Mouse (Mus musculus) liver, embryonic 11.5 days (tissue): ENCODE results near the gene Slc44a5. TPM values are rescaled to one million over a fixed set of nuclear protein-coding genes. Genes with fewer than 3 reads are reported as not detected.

Experiments used
- ATAC-seq: fragments of 200-750 bp; cut with Nextera tagmentation; replicated peaks from 2 replicates; pipeline ENCODE4 v1.8.0; 2017; ENCODE audit warnings: moderate number of reproducible peaks, mild to moderate bottlenecking, moderate TSS enrichment, moderate library complexity; ENCODE audit not compliant: low FRiP score
- DNase-seq: peaks from one replicate; pipeline ENCODE4 v3.0.0-alpha.2; 2017; ENCODE audit warnings: low spot score
- H3K27ac ChIP-seq: fragments of 300-500 bp; sonication (generic); 2 replicates; pipeline ENCODE4 v1.5.1; 2014; ENCODE audit warnings: mild to moderate bottlenecking, low read depth, low read length, control low read depth
- H3K27me3 ChIP-seq: fragments of 300-500 bp; sonication (generic); replicated peaks from 2 replicates; pipeline ENCODE4 v1.6.1; 2014; ENCODE audit warnings: low read length, mixed read lengths; ENCODE audit not compliant: control insufficient read depth, insufficient read depth
- H3K36me3 ChIP-seq: fragments of 300-500 bp; sonication (generic); 2 replicates; pipeline ENCODE4 v1.6.1; 2014; ENCODE audit warnings: mild to moderate bottlenecking, low read length, moderate library complexity, mixed read lengths; ENCODE audit not compliant: control insufficient read depth, insufficient read depth
- H3K4me1 ChIP-seq: fragments of 300-500 bp; sonication (generic); replicated peaks from 2 replicates; pipeline ENCODE4 v1.6.1; 2014; ENCODE audit warnings: low read length, mixed read lengths; ENCODE audit not compliant: control insufficient read depth, insufficient read depth
- H3K4me2 ChIP-seq: fragments of 300-500 bp; sonication (generic); 2 replicates; pipeline ENCODE4 v1.6.1; 2014; ENCODE audit warnings: mild to moderate bottlenecking, control low read depth, moderate library complexity
- H3K4me3 ChIP-seq: fragments of 300-500 bp; sonication (generic); 2 replicates; pipeline ENCODE4 v1.5.1; 2014; ENCODE audit warnings: low read depth, low read length, control low read depth
- H3K9ac ChIP-seq: fragments of 300-500 bp; sonication (generic); 2 replicates; pipeline ENCODE4 v1.6.1; 2014; ENCODE audit warnings: low read depth, low read length, control low read depth
- H3K9me3 ChIP-seq: fragments of 300-500 bp; sonication (generic); 2 replicates; pipeline ENCODE4 v1.6.1; 2016; ENCODE audit warnings: low read length, inconsistent platforms, mixed read lengths; ENCODE audit not compliant: control insufficient read depth
- WGBS: fragments of 180-500 bp; shearing (Covaris S2); extraction: QIAGEN DNeasy Blood & Tissue Kit; methylation state at CpG from one replicate; pipeline ENCODE4 v1.1.7; 2014; 5-methylcytosine and 5-hydroxymethylcytosine counted together
- polyA plus RNA-seq: library from polyadenylated mRNA; unstranded; fragments of >200 nt; fragmentation: Nextera tagmentation; extraction: Ambion mirVana; gene quantifications from 2 replicates; pipeline ENCODE4 v1.2.1, GENCODE M21; 2014

The Slc44a5 gene
- polyA plus RNA-seq, 1 experiment from 2014 or later = 0.93 TPM

DNA sequence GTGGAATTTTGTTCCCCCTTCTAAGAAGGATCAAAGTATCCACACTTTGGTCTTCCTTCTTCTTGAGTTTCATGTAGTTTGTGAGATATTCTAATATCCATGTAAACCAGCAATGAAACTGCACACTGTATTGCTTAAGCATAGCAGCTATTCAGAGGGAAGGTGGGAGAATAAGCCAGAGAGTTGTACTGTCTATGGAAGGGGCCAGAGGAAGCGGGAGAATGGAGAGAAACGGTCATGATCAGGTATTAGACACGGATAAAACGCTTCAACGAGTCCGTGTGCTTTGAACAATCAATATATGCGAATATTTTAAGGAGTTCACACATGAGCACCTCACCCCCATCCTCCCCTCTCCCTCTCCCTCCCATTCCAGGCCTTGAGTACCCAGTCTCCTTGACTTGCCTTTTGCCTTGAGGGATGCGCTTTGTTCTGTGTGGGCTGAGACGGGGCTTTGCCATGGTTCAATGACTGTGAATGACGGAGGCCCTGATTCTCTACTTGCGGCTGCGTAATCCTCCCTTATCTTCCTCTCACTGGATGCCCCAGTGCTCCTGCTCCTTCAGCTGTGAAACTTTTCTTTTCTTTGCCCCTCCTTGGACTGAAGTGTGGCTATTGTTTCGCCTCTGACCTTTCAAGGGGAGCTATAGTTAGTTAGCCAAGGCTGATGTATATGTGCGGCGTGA, 151.8 kb downstream of the Slc44a5 start:
- Histone ChIP-seq H3K9me3 (no peaks in the 10 kb centered on the region), H3K9ac (no peak overlapping the region), H3K27ac (no peak overlapping the region), H3K4me3 (no peak overlapping the region), H3K27me3 (no peaks in the 10 kb centered on the region), H3K36me3 (no peaks in the 10 kb centered on the region), H3K4me2 (no peak overlapping the region), H3K4me1 (peaks cover 3% of the 10 kb centered on the region; the same call in 1 of the 2 replicates)
- DNase-seq (no peak), ATAC-seq (no peak)
- 81% methylated on average over 15 of the region's 15 CpGs for WGBS

DNA sequence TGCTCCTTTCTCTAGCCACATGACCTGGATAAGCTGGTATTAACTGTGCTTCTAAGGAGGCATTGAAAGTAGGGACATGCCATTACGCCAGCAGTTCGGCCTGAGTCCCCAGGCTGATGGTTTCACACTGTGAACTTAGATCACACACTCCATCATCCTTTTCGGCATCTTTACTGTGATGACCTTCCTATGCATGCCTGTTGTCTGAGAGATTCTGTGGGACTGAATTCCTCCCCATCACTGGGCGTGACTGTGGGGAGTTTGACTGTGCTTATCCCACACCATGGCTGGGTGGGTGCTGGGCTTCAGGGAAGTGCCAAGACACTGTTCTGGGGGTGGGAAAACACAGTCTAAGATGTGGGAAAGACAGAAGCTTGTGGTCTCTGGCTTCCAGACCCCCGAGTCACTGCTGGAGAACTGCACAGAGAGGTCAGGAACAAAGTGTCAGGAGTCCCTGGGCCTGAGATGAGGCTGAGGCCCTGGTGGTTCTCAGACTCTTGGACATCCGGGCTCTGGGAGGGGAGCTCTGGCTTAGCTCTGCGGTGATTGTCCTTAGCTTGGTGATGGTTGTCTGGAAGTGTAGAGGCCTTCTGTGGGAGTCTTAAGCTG, 152.6 kb downstream of the Slc44a5 start:
- ATAC-seq = no peak

DNA sequence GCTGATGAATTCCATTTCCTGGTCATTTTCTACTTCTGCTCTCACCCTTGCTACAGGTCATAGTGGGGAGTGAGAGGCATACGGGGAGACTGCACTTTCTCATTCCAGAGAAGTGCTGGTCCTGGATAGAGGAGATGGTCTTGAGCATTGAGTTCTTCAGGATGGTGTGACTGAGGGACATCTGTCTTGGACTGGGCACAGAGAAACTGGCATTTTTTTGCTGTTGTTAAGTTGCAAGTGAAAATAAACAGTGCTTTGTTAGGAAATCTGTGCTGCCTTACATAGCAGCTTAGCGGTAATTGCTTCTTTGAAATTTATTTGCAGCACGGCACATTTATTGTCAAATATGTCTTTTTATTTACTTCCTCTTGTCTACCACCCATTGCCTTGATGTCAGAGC, 154.0 kb downstream of the Slc44a5 start:
- H3K9ac ChIP-seq = no peak overlapping the region
- no peaks in the 10 kb centered on the region for H3K9me3 ChIP-seq
- WGBS = 92% methylated on average over 3 of the region's 3 CpGs
- no peak for ATAC-seq
- H3K36me3 ChIP-seq = no peaks in the 10 kb centered on the region
- no peak overlapping the region for H3K4me2 ChIP-seq
- H3K27me3 ChIP-seq = no peaks in the 10 kb centered on the region
- H3K4me3 ChIP-seq = no peak overlapping the region
- DNase-seq = no peak
- no peak overlapping the region for H3K27ac ChIP-seq
- H3K4me1 ChIP-seq = peaks cover 6% of the 10 kb centered on the region; the same call in 1 of the 2 replicates

More for the DNA sequence above, 152.6 kb downstream of the Slc44a5 start:
- H3K9ac ChIP-seq = no peak overlapping the region
- H3K4me2 ChIP-seq = no peak overlapping the region
- WGBS = 75% methylated on average over 7 of the region's 7 CpGs
- DNase-seq = no peak
- no peaks in the 10 kb centered on the region for H3K9me3 ChIP-seq
- no peaks in the 10 kb centered on the region for H3K27me3 ChIP-seq
- peaks cover 6% of the 10 kb centered on the region; the same call in 1 of the 2 replicates for H3K4me1 ChIP-seq
- H3K4me3 ChIP-seq = no peak overlapping the region
- H3K27ac ChIP-seq = no peak overlapping the region
- H3K36me3 ChIP-seq = no peaks in the 10 kb centered on the region

DNA sequence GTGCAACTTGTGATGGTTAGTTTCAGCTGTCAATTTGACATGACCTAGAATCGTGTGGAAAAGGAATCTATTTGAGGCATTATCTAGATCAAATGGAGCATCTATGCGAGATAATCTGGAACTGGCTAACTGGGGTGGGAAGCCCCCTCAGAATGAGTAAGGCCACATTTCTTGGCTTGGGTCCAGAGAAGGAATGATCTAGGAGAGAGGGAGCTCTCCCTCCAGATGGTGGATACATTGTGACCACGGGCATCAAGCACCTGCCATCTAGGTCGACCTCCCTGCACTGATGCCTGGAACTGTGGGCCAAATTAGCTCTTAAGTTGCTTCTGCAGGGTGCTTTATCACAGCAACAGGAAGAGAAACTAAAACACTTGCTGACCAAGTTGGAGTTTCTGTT, 155.8 kb downstream of the Slc44a5 start:
- Histone ChIP-seq H3K9me3 (no peaks in the 10 kb centered on the region), H3K27me3 (no peaks in the 10 kb centered on the region), H3K4me1 (peaks cover 6% of the 10 kb centered on the region; the same call in 1 of the 2 replicates), H3K27ac (no peak overlapping the region), H3K4me2 (no peak overlapping the region), H3K36me3 (no peaks in the 10 kb centered on the region), H3K9ac (no peak overlapping the region), H3K4me3 (no peak overlapping the region)
- DNase-seq = no peak
- WGBS = 63% methylated on average over 4 of the region's 4 CpGs
- ATAC-seq = no peak

DNA sequence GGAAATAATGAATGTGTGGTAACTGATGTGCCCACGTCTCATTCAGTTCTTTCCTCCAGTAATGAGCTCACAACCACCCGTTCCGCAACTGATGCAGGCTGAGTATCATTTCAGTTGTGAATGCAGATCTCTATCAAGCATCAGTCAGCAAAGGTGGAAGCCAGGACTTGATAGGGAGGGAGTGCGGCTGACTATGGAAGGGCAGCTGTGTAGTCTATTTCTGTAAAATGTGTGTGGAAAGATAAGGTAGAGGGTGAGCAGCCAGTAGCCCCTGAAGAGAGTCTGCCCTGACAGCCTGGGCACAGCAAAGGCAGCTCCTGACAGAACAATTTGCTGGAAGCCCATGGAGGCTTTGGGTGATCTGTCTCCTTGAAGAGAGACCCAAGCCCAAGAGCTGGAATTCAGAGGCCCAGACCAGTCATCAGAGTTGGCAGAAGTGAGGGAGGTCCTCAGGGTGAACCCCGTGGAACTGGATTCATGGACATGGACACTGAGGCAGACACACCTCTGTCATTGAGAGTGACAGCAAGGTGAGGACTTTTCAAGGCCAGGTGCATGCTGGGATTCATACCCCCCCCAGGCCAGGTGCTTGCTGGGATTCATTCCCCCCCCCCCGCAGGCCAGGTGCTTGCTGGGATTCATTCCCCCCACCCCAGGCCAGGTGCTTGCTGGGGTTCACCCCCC, 157.3 kb downstream of the Slc44a5 start:
- no peak overlapping the region for H3K27ac ChIP-seq
- H3K9ac ChIP-seq = no peak overlapping the region
- DNase-seq (peak; percentile 34), ATAC-seq (peak; percentile 95)
- H3K4me3 ChIP-seq = no peak overlapping the region
- H3K36me3 ChIP-seq = no peaks in the 10 kb centered on the region
- no peaks in the 10 kb centered on the region for H3K9me3 ChIP-seq
- H3K4me2 ChIP-seq = peak overlapping the region; percentile 14; the same call in 1 of the 2 replicates
- 64% methylated on average over 6 of the region's 6 CpGs for WGBS
- H3K27me3 ChIP-seq = no peaks in the 10 kb centered on the region
- H3K4me1 ChIP-seq = peaks cover 6% of the 10 kb centered on the region; the same call in 1 of the 2 replicates

DNA sequence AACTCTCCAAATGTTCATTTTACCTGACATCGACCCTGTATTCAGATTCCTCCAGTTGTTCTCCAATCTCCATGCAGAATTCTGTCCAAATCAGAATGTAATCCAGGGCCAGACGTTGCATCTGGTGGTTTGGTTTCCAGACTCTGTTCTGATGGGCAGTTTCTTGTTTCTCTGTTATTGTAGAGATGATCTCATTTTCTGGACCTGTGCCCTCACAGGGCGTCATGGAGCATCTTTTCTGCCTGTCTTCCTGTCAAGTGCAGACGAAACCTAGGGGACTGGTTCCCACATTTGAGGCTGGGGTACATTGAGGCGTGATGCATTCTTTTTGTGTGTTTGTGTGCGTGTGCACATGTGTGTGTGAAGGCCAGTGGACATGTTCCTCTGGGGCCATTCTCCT, 160.8 kb downstream of the Slc44a5 start:
- no peaks in the 10 kb centered on the region for H3K36me3 ChIP-seq
- DNase-seq = no peak
- H3K27me3 ChIP-seq = no peaks in the 10 kb centered on the region
- no peak overlapping the region for H3K4me2 ChIP-seq
- peaks cover 3% of the 10 kb centered on the region; the same call in 1 of the 2 replicates for H3K4me1 ChIP-seq
- H3K27ac ChIP-seq = no peak overlapping the region
- no peaks in the 10 kb centered on the region for H3K9me3 ChIP-seq
- H3K9ac ChIP-seq = no peak overlapping the region
- ATAC-seq = no peak
- WGBS = 78% methylated on average over 6 of the region's 6 CpGs
- no peak overlapping the region for H3K4me3 ChIP-seq

DNA sequence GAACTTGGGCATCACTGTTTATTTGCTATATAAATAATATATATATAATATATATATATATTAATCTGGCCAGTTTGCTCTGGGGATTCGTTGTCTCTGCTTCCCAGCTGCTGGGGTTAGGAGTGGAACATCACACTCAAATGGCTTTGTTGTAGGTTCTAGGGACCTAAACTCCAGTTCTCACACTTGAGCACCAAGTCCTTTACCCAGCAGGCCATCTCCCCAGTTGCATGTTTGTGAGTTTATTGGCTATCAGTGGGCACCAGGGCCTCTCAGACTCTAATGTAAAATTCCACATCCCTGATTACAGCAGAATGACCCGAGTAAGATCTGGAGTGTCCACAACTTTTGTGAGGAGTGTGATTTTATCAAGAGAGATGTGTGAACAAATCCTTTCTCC, 161.5 kb downstream of the Slc44a5 start:
- Histone ChIP-seq H3K4me3 (no peak overlapping the region), H3K4me2 (no peak overlapping the region), H3K27ac (no peak overlapping the region), H3K9me3 (no peaks in the 10 kb centered on the region), H3K4me1 (peaks cover 3% of the 10 kb centered on the region; the same call in 1 of the 2 replicates), H3K27me3 (no peaks in the 10 kb centered on the region), H3K9ac (no peak overlapping the region), H3K36me3 (no peaks in the 10 kb centered on the region)
- ATAC-seq (no peak), DNase-seq (no peak)
- 64% methylated on average over 2 of the region's 2 CpGs for WGBS

DNA sequence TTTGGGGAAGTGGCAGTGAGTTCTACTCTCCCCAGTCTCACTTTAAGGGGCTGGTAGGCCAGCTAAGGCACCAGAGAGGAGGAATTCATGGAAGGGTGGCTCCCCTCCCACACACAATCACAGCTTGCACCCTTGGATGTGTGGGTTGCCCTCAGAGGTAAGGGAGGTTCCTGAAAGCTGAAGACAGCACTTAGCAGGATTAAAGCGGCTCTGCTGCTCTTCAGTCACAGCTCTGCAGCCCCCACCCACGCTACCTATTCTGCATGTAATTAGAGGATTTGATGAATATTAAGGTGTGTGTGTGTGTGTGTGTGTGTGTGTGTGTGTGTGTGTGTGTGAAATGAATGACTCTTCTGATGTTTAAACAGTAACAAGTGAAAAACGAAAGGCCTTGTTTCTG, 163.3 kb downstream of the Slc44a5 start:
- H3K4me3 ChIP-seq = no peak overlapping the region
- H3K36me3 ChIP-seq = no peaks in the 10 kb centered on the region
- no peak overlapping the region for H3K9ac ChIP-seq
- H3K27me3 ChIP-seq = no peaks in the 10 kb centered on the region
- DNase-seq = no peak
- no peaks in the 10 kb centered on the region for H3K4me1 ChIP-seq
- H3K4me2 ChIP-seq = no peak overlapping the region
- 79% methylated on average over 3 of the region's 3 CpGs for WGBS
- H3K9me3 ChIP-seq = no peaks in the 10 kb centered on the region
- H3K27ac ChIP-seq = no peak overlapping the region
- ATAC-seq = no peak
